Mouse (Mus musculus): ENCODE results near the gene Ier2. TPM values are rescaled to one million over a fixed set of nuclear protein-coding genes. Genes with fewer than 3 reads are reported as not detected.

Gene Ier2
- polyA plus RNA-seq, 1 experiment from 2014 or later = 89.9 TPM

DNA sequence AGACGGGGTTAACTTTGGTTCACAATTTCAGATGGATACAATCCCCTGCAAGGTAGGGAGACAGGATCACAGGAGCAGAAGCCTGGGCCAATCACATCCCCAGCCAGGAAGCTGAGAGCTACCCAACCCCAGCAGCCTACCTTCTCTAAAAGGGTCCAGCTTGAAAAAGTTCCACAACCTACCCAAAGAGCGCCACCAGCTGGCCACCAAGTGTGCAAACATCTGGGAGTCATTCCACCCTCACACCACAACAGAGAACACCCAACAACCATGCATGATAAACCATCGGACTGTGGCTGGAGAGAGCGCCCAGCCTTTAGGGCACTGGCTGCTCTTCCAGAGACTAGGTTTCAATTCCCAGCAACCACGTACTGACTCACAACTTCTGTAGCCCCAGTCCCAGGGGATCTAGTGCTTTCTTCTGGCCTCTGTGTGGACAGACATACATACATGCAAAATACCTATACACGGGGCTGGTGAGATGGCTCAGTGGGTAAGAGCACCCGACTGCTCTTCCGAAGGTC, 41.5 kb downstream of the Ier2 start:
- peaks cover 27% of the 10 kb centered on the region for H3K27me3 ChIP-seq (ENCODE audit: insufficient read depth, poor library complexity, severe bottlenecking)
- no peaks in the 10 kb centered on the region for H3K9me3 ChIP-seq
- H3K36me3 ChIP-seq = 0 out of 2 replicates have a peak, but pooled peaks cover 5% of the 10 kb centered on the region
- DNase-seq (ENCODE audit: low spot score) = no peak
- H3K4me3 ChIP-seq = no peak overlapping the region
- WGBS = 77% methylated on average over 8 of the region's 8 CpGs
- H3K4me1 ChIP-seq (replicated peaks) = peaks cover 14% of the 10 kb centered on the region
- no peak overlapping the region for H3K27ac ChIP-seq

DNA sequence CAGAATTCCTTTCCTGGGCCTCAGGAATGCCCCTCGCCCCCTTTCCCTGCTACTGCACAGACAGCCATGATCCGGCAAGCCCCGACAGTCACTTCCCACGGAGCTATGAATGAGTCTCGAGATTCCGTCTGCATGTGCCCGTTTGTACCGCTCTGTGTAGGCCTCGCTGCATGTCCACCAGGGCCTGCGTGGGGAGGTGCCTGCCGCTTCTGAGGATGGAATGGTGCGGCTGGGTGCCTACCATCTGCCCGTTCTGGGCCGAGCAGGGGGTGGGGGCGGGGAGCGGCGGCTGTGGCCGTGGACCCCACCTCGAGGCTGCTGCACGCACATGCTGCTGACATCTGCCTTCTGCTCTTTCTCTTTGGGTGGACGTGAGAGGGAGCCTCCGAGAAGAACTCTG, 45.6 kb downstream of the Ier2 start:
- no peak overlapping the region for H3K4me3 ChIP-seq
- DNase-seq (ENCODE audit: low spot score) = peak; percentile 19
- H3K27me3 ChIP-seq (ENCODE audit: insufficient read depth, poor library complexity, severe bottlenecking) = peaks cover 49% of the 10 kb centered on the region
- 0 out of 2 replicates have a peak, but pooled peaks cover 5% of the 10 kb centered on the region for H3K36me3 ChIP-seq
- H3K9me3 ChIP-seq = no peaks in the 10 kb centered on the region
- H3K27ac ChIP-seq = peak overlapping the region; percentile 77
- whole genome bisulfite sequencing = 41% methylated on average over 22 of the region's 22 CpGs
- H3K4me1 ChIP-seq (replicated peaks) = peaks cover 29% of the 10 kb centered on the region

DNA sequence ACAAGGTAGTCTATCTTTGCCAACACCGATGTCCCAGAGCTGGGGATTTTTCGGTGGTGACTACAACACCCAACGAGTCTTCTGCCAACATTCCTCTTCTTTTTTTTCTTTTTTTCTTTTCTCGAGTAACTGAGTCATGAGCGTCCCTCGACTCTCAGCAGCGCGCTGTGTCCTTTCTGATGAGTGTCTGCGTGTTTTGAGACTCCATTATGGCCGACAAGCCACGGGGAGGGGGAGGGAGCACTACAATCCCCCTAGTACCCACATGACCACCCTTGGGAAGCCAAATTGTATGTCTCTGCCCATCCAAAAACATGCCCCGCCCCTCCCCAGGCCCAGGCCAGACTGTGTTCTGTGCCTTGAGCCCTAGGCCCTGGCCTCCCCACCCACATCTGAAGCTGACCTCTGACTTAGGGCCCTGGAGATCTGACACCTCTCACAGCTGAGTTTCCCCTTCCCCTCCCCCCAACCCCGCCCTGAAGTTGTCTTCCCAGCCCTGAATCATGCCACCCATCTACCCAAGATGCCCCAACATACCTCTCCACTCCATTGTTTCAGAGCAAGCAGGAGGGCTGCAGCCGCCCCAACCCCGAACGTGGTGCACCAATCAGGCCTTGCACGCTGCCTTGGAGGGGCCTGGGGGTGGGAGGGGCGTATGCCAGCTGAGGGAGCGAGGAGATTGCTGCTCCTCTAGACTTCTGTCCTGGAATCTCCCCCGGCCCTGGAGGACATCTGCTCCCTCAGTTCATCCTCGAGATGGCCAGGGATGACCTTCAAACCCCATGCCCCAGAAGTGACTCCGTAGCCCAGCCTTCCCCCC, 46.8 kb downstream of the Ier2 start:
- Histone ChIP-seq H3K27me3 (ENCODE audit: insufficient read depth, poor library complexity, severe bottlenecking) (peaks cover 49% of the 10 kb centered on the region), H3K36me3 (no peaks in the 10 kb centered on the region), H3K27ac (peak overlapping the region; percentile 77), H3K4me1 (replicated peaks) (peaks cover 29% of the 10 kb centered on the region), H3K9me3 (no peaks in the 10 kb centered on the region), H3K4me3 (0 out of 2 replicates have a peak overlapping the region, but pooled peaks have one; percentile 3)
- WGBS = 19% methylated on average over 22 of the region's 22 CpGs
- DNase-seq (ENCODE audit: low spot score) = peak; percentile 31

DNA sequence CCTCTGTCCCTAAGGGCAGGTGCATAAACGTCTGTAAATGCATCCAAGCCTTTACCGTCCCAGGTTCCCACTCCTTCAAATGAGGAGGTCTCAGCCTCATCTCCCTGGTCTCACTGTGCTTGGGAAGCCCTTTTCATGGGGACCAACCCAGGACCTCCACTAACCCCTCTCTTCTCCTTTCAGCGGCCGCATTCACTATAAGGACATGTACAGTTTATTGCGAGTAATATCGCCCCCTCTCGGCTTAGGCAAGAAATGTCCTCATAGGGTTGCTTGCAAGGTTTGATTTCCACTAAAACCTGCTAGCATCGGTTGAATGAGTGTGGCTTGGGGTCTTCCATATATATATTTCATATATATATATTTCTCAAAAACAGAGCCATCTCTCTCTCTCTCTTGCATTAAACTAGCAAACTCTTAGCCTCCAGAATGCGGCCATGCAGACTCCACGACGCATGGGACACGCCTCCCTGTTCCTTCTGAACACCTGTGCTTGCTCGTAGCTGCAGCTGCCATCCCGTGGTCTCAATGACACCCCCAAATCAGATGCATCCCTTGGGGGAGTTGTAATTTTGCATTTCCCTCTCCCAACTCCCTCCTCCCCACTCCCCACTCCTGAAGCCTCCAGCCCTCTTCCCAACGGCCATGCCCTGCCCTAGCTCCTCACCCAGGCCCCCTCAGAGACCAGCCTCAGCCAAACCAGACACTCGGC, 48.0 kb downstream of the Ier2 start:
- H3K27me3 ChIP-seq (ENCODE audit: insufficient read depth, poor library complexity, severe bottlenecking) = peaks cover 44% of the 10 kb centered on the region

More for the DNA sequence above, 48.0 kb downstream of the Ier2 start:
- H3K4me1 ChIP-seq (replicated peaks) = peaks cover 29% of the 10 kb centered on the region
- WGBS = 34% methylated on average over 16 of the region's 16 CpGs
- no peaks in the 10 kb centered on the region for H3K9me3 ChIP-seq
- no peaks in the 10 kb centered on the region for H3K36me3 ChIP-seq
- H3K27ac ChIP-seq = no peak overlapping the region; the same call in 1 of the 2 replicates
- no peak overlapping the region for H3K4me3 ChIP-seq
- peak; percentile 41 for DNase-seq (ENCODE audit: low spot score)

Other genes starting within 250 kb of the Ier2 start
- 57.8 and 65.9 TPM in 2 replicates for gene Trmt1, start 23.5 kb upstream of the Ier2 start, polyA plus RNA-seq (2016; fragmentation: Nextera tagmentation; extraction: Ambion mirVana)
- gene Nacc1, start 25.0 kb upstream of the Ier2 start, polyA plus RNA-seq (2016; fragmentation: Nextera tagmentation; extraction: Ambion mirVana) = 25.2 and 28.9 TPM in 2 replicates
- gene Lyl1, start 38.6 kb upstream of the Ier2 start, polyA plus RNA-seq (2016; fragmentation: Nextera tagmentation; extraction: Ambion mirVana) = 5.6 and 6.5 TPM in 2 replicates
- 0.54 and 1.9 TPM in 2 replicates for gene G430095P16Rik, start 60.2 kb upstream of the Ier2 start, polyA plus RNA-seq (2016; fragmentation: Nextera tagmentation; extraction: Ambion mirVana)
- gene Nfix, start 137.5 kb upstream of the Ier2 start, polyA plus RNA-seq (2016; fragmentation: Nextera tagmentation; extraction: Ambion mirVana) = 0.07 and 0.29 TPM in 2 replicates
- gene Dand5, start 160.0 kb upstream of the Ier2 start, polyA plus RNA-seq (2016; fragmentation: Nextera tagmentation; extraction: Ambion mirVana) = 3.8 and 5.5 TPM in 2 replicates
- 43.7 and 45.8 TPM in 2 replicates for gene Gadd45gip1, start 168.7 kb upstream of the Ier2 start, polyA plus RNA-seq (2016; fragmentation: Nextera tagmentation; extraction: Ambion mirVana)
- gene Rad23a, start 177.8 kb upstream of the Ier2 start, polyA plus RNA-seq (2016; fragmentation: Nextera tagmentation; extraction: Ambion mirVana) = 115 TPM in 2 replicates
- 783 and 812 TPM in 2 replicates for gene Calr, start 184.1 kb upstream of the Ier2 start, polyA plus RNA-seq (2016; fragmentation: Nextera tagmentation; extraction: Ambion mirVana)
- gene Farsa, start 194.1 kb upstream of the Ier2 start, polyA plus RNA-seq (2016; fragmentation: Nextera tagmentation; extraction: Ambion mirVana) = 129 and 134 TPM in 2 replicates
- gene Syce2, start 209.3 kb upstream of the Ier2 start, polyA plus RNA-seq (2016; fragmentation: Nextera tagmentation; extraction: Ambion mirVana) = 61.5 and 67.1 TPM in 2 replicates
- 35.5 and 43.4 TPM in 2 replicates for gene Gcdh, start 231.1 kb upstream of the Ier2 start, polyA plus RNA-seq (2016; fragmentation: Nextera tagmentation; extraction: Ambion mirVana)
- 18.2 and 21.5 TPM in 2 replicates for gene Klf1, start 239.1 kb upstream of the Ier2 start, polyA plus RNA-seq (2016; fragmentation: Nextera tagmentation; extraction: Ambion mirVana)
- 5.8 and 6.6 TPM in 2 replicates for gene Dnase2a, start 245.7 kb upstream of the Ier2 start, polyA plus RNA-seq (2016; fragmentation: Nextera tagmentation; extraction: Ambion mirVana)

Measured in hindbrain, embryonic 10.5 days (tissue).